Mouse (Mus musculus) kidney, postnatal 4 days (tissue): Measurements from ENCODE around the gene Abcf1.
A peak's percentile ranks its signal among the peaks of the same experiment; 100 is the strongest.
"Not testable (repeated sequence)": the region's sequence is repeated elsewhere in the genome, so short reads cannot be mapped to it uniquely, and the experiment has no call there.

Source experiments
- DNase-seq, 2 experiments: peaks; one replicate each; pipeline ENCODE4 v3.0.0; 2021; ENCODE audit warnings: mixed read lengths in 2 of 2

Gene Abcf1

GRCm38 (mm10) chr17:35969418-35970389, at the start of gene Abcf1:
Gene Abcf1, minus strand, starts transcription at chr17:35969761.
- peak; percentile 100 for DNase-seq

DNA sequence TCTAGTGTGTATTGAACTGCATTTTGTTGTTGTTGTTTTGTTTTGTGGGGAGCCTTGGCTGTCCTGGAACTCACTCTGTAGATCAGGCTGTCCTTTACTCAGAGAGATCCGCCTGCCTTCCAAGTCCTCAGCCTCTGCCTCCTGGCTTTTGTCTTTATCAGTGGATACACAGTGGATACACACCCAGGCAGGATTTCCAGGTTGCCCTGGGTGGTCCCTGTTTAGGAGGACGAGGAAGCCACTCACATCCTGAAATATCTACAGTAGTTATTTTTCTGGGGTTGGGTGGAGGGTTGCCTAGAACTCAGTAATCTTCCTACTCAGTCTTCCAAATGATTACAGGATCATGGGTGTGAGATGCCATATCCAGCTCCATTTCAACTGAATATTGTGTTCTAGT, 49.4 kb upstream of the Abcf1 start:
- no peak for DNase-seq

DNA sequence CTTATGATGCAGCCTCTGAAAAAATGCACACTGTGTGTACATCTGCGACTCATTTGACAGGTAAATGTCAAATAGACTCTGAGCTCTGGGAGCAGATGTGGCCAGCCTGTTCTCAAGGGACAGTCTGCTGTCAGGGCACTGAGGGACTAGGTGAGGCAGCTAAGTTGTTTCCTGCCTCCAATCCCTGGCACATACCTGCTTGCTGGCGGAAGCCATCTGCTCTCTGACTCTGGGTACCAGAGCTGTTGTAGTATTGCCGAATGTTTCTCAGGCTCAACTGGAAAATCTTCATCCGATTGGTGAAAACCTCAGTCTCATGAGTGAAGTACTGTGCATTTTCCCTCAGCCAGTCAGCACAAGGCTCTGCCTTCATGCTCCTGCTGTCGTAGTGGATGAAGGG, 47.5 kb upstream of the Abcf1 start:
- no peak for DNase-seq

- DNase-seq: no peak
Measured at GRCm38 (mm10) chr17:36014977-36015376, 45.4 kb upstream of the Abcf1 start.

DNA sequence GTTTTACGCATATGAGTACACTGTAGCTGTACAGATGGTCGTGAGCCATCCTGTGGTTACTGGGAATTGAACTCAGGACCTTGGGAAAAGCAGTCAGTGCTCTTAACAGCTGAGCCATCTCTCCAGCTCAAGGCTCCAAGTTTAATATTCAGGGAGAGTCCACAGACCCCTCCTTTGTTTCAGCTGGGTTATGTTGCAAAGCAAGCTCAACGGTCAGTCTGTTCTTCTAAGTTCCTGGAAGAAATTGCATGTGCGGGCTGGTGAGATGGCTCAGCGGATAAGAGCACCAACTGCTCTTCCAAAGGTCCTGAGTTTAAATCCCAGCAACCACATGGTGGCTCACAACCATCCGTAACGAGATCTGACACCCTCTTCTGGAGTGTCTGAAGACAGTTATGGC, 34.8 kb upstream of the Abcf1 start:
- DNase-seq: not testable (repeated sequence)

DNA sequence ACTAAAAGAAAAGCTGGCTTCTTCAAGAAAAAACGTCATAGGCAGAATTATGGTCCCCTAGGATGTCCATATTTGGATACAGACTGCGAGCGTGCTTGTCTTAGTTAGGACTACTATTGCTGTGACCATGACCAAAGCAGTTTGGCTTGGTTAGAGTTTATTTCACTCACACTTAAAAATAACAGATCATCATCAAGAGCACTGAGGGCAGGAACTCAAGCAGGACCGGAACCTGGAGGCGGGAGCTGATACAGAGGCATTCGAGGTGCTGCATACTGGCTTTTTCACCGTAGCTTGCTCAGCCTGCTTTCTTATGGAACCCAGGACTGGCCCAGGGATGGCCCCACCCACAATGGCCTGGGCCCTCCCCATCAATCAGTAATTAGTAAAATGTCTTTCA, 33.8 kb upstream of the Abcf1 start:
- DNase-seq: no peak

DNA sequence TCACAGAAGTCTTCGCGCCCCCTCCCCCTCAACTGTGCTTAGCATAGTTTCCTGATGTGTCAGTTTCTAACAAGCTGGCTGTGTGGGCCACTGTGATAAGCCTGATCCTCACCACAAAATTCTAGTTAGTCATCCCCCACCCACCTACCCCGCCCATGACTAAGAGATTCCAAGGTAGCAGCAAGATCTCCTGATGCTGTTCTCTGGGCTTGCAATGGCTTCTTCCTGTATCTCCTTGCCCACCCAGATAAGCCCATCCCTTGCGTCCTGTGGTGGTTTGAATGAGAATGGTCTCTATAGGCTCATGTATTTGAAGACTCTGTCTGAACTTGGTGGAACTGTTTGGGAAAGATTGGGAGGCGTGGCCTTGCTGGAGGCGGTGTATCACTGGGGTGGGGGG, 32.4 kb upstream of the Abcf1 start:
- no peak for DNase-seq

GRCm38 (mm10) chr17:36001121-36001897, 31.7 kb upstream of the Abcf1 start:
- DNase-seq: no peak

DNA sequence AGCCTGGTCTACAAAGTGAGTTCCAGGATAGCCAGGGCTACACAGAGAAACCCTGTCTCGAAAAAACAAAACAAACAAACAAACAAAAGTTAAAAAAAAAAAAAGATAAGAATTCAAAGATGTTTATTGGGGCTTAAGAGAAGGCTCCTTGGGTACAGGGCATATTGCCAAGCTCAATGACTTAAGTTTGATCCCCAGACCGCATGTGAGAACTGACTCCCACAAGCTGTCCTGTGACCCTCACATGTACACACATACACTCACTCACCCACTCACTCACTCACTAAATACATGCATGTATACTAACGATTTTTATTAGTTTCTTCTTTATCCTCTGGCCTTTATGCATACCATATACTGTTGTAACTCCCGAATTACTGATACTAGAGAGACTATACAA, 30.8 kb upstream of the Abcf1 start:
- no peak for DNase-seq

GRCm38 (mm10) chr17:35999356-35999755, 29.8 kb upstream of the Abcf1 start:
- DNase-seq: no peak

GRCm38 (mm10) chr17:35998545-35999305, 29.2 kb upstream of the Abcf1 start:
- DNase-seq: no peak

- peak in 1 of 2 experiments; percentile 29 for DNase-seq
Measured at GRCm38 (mm10) chr17:35997713-35998510, 28.4 kb upstream of the Abcf1 start.

GRCm38 (mm10) chr17:35996949-35997348, 27.4 kb upstream of the Abcf1 start:
- DNase-seq: peak; percentile 96

DNA sequence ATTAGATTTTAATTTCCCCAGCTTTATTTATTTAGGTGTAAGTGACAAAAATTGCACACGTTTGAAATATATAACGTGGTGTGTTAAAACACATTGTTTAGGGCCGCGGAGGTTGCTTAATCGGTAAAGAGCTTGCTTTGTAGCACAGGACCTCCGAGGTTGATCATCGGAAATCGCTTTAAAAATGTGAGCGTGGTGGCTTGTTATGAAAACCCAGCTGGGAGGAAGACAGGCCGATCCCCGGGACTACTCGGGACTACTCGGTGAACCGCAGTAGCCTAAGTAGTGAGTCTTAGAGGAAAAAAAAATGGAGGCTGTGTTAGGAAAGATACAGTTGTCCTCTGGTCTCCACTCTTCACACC, 25.3 kb upstream of the Abcf1 start:
- no peak for DNase-seq

GRCm38 (mm10) chr17:35994175-35994878, 24.8 kb upstream of the Abcf1 start:
- DNase-seq: peak; percentile 80 to 86

DNA sequence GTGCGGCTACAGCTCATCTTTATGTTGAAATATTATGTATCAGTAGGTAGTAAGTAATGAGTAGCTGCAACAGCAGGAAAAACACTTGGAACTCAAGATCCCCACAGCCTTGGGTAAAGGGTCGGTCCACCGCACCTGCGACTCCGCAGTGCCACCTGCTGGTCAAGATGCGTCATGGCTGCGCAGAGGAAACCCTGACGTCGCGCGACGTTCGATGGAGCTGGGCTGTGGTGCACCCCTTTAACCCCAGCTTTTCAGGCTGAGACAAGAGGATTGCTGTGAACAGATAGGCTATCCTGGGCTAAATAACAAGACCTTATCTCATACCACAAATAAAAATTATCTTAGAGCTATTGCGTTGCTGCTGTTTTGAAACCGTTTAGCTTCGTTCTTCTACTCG, 24.1 kb upstream of the Abcf1 start:
- peak; percentile 84 to 86 for DNase-seq

GRCm38 (mm10) chr17:35991781-35992180, 22.2 kb upstream of the Abcf1 start:
- peak; percentile 39 to 50 for DNase-seq

DNA sequence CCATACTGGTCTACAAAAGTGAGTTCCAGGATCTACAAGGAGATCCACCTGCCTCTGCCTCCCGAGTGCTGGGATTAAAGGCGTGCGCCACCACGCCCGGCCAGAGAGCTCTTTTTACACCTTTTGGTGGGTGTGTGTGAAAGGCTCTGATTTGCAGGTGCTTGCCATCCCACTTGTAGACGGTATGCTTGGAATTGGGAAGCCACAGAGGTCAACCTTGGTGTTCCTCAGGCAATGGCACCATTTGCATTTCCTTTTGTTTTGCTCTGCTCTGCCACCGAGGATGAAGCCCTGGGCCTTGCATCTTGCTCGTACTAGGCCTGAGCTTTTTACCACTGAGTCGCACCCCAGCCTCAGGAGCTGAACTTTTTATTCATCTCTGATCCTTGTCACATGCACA, 12.2 kb upstream of the Abcf1 start:
- no peak for DNase-seq

GRCm38 (mm10) chr17:35980363-35980754, 10.8 kb upstream of the Abcf1 start:
- peak; percentile 69 to 78 for DNase-seq

DNA sequence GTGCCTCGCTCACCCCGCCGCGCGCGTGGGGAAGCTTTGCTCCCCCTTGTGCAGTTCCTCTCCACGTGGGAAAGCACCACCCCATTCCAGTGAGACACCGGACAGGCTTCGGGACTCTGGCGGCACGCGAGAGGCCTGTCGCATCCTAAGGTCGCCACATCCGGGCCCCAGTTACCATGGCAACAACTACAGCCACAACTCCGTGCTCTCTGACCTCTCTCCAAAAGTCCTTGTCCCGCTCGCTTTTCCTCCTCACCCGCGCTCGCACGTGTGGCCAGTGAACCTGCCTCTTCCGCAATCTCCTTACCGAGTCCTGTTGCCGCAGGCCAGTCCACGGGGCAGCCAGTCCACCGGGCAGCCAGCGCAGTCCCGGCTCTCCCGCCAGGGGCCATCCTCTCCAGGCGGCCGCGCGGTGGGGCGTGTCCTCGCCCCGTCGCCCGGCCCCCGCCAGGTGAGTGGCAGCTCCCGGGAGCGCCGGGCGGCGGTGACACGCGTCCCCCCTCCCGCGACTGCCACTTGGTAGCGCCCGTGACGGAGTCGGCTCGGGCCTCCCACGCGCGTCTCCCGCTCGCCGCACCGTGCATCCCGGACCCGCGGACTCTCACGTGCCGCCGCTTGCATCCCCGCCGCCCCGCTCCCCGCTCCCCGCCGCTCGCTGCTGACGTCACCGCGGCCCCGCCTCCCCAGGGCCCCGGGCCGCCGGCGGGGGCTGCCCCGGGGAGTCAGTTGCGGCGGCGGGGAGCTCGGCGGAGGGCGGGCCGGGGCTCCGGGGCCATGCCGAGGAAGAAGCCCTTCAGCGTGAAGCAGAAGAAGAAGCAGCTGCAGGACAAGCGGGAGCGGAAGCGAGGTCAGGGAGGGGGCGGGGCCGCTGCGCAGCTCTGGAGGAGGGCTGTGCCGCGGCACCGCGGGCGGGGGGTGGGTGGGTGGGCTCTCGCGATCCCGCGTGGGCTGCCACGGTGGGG, 10.1 kb upstream of the Abcf1 start, which contains the start of the genes Gnl1 and Prr3:
Gene Gnl1 (plus strand): TSS at position 451 of the 962 bp plus-strand sequence.
Gene Prr3 (minus strand): TSS at position 836 of the 962 bp plus-strand sequence.
- peak; percentile 93 to 96 for DNase-seq
